Mouse (Mus musculus) olfactory bulb, adult 2 months (tissue): ENCODE measurements around the gene Ppargc1a.

ENCODE experiments used
- CTCF ChIP-seq: fragments of 200-500 bp; IDR thresholded peaks from 2 replicates; pipeline ENCODE4 v1.5.1; 2012; ENCODE audit warnings: low read depth, mild to moderate bottlenecking, low read length, moderate library complexity; ENCODE audit not compliant: insufficient read depth
- POLR2A ChIP-seq: fragments of 200-500 bp; IDR thresholded peaks from 2 replicates; pipeline ENCODE4 v1.6.1; 2012; ENCODE audit warnings: mild to moderate bottlenecking, low read depth, low read length, moderate library complexity; ENCODE audit not compliant: insufficient read depth

DNA sequence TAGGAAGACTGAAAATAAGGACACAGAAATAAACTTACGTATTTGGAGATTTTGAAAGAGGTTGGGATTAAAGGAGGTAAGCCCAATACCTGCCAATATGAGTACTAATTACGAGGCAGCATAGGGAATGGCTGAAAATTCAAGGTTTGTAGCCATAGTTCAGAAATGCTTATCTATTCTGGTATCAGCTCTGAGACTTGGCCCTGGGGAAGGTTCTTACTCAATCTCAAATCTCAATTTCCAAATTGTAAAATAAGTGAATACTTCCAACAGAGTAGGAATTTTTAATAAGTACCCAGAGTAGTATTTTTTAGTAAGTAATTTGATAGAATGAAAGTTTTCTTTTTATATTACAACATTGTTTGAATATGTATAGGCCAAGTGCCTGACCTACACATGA lies 41.7 kb downstream of the Ppargc1a start:
- TF ChIP-seq POLR2A (no peak), CTCF (no peak)
